Comparison of ENCODE assay signal across 16 mouse cellular contexts in the genomic region with DNA sequence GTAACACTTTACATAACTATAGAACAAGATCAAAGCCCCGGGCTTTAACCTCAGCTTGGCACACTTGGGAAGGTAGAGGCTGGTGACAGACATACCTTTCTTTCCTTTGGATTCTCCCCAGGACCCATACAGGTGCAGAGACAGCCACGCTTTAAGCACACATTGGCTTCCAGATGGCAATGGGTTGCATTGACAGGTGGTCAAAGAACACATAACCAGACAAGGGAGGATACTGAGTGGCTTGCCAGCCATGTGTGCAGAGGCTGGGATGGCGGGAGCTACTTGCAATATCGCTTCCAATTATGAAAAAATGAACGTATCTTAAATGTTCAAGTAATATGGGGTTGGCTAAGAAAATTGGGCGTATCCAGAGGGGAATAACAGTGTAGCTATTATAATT. TPM values are rescaled to one million over a fixed set of nuclear protein-coding genes. Genes with fewer than 3 reads are reported as not detected.
DNase-seq lines count a peak whose midpoint lies in the region; TF ChIP-seq lines count a peak whose summit lies in the region.
"Had no signal": no experiment of that assay in that cellular context is flagged by ENCODE, and none has a peak within 500 bp of the region (broad histone marks: within the 10 kb centered on the region; RNA-seq: fewer than 3 reads in every experiment).

No protein-coding gene starts in this region.

- H3K4me3 ChIP-seq in layer of hippocampus, adult 2 months = no peak overlapping the region

- TF ChIP-seq CTCF in layer of hippocampus, adult 2 months (conservative IDR thresholded peaks at IDR 0.05) = no peak

- peak overlapping the region; percentile 16; the same call in 1 of the 2 replicates for H3K27ac ChIP-seq in layer of hippocampus, adult 2 months

- peak; percentile 52 for DNase-seq in layer of hippocampus, adult 11-12 months (ENCODE audit: low spot score)
- DNase-seq in layer of hippocampus, postnatal 25 days (ENCODE audit: extremely low spot score in 1 of 2, low spot score in 1 of 2) = no peak
- peak; percentile 49 to 52 for DNase-seq in layer of hippocampus, adult 2 months (ENCODE audit: low spot score in 2 of 2)
- DNase-seq in layer of hippocampus, postnatal 10 days (ENCODE audit: low spot score in 2 of 2) = no peak
- peak; percentile 50 for DNase-seq in layer of hippocampus, adult 9-11 months
- no peak for DNase-seq in layer of hippocampus, adult 9-10 months (ENCODE audit: low spot score)
- DNase-seq: adrenal gland, adult 2 months; adrenal gland, adult 8-10 months; adrenal gland, postnatal 10 days; adrenal gland, postnatal 14 days; adrenal gland, postnatal 25 days; adrenal gland, postnatal 36 days; B cell, adult 2 months; cerebellum, adult 11 months; cerebellum, adult 11-12 months; cerebellum, adult 18-20 months had no signal

RNA-seq across cellular contexts. Expression of a gene that starts 4.9 kb away (rescaled TPM):
- 1,000 to 10,000 TPM; 1,420 to 1,424 TPM for total RNA-seq in layer of hippocampus, postnatal 25 days (2021)
- 1,000 to 10,000 TPM; 1,421 to 1,432 TPM for total RNA-seq in layer of hippocampus, adult 2 months (2021)
- total RNA-seq in layer of hippocampus, postnatal 10 days (2021) = 1,000 to 10,000 TPM; 1,214 to 1,219 TPM

RNA-seq across cellular contexts. Expression of a gene that starts 38.6 kb away (rescaled TPM):
- total RNA-seq in layer of hippocampus, postnatal 25 days (2021) = 1 to 10 TPM; 1.2 to 2.0 TPM
- 1 to 10 TPM; 1.9 to 2.9 TPM for total RNA-seq in layer of hippocampus, adult 2 months (2021)
- 1 to 10 TPM; 2.5 to 2.6 TPM for total RNA-seq in layer of hippocampus, postnatal 10 days (2021)

RNA-seq across cellular contexts. Expression of a gene that starts 43.8 kb away (rescaled TPM):
- 10 to 100 TPM; 19.9 to 22.0 TPM for total RNA-seq in layer of hippocampus, postnatal 25 days (2021)
- 10 to 100 TPM; 16.4 to 21.9 TPM for total RNA-seq in layer of hippocampus, adult 2 months (2021)
- total RNA-seq in layer of hippocampus, postnatal 10 days (2021) = 10 to 100 TPM; 21.7 to 27.4 TPM

Comparison
In these comparisons a context has a peak if more than half of its experiments do, and no peak if none do; other contexts are left out.
1. DNase-seq: peak in layer of hippocampus, adult 11-12 months (single experiment), layer of hippocampus, adult 2 months (2 of 2) and layer of hippocampus, adult 9-11 months (single experiment); none in layer of hippocampus, postnatal 25 days (0 of 2), layer of hippocampus, postnatal 10 days (0 of 2) and layer of hippocampus, adult 9-10 months (single experiment).